In the genomic region with DNA sequence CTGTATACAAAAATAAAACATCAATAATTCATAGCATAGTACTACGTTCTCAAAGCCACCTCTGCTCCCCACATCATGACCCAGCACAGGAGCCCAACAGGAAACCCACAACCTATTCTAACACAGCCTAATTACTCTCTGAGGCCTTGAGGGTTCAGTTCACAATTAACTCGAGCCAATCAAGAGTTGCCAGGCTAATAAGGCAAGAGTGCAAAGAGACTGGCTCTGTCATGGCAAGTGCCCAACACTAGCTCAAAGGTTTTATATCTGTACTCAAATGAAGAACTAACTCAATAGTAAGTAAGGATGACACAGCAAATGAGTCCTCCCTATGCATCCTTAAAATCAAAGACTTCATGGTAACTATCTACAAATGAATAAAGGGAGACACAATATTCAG, we compare ENCODE assay signal across 28 mouse cellular contexts. TPM values are rescaled to one million over a fixed set of nuclear protein-coding genes. Genes with fewer than 3 reads are reported as not detected.
"Had no signal": no experiment of that assay in that cellular context is flagged by ENCODE, and none has a peak within 500 bp of the region (broad histone marks: within the 10 kb centered on the region; RNA-seq: fewer than 3 reads in every experiment).

No protein-coding gene starts in this region.

- ATAC-seq: hindbrain, embryonic 16.5 days; inflammation-experienced regulatory T-cells, adult 6 months; intestine, embryonic 15.5 days; intestine, postnatal 0 days had no signal

- H3K27me3 ChIP-seq: heart, embryonic 12.5 days; hindbrain, embryonic 12.5 days; intestine, embryonic 15.5 days; kidney, embryonic 15.5 days; limb, embryonic 12.5 days; liver, embryonic 13.5 days; liver, embryonic 15.5 days had no signal

- H3K9me3 ChIP-seq: heart, embryonic 10.5 days; heart, embryonic 12.5 days; hindbrain, embryonic 10.5 days; hindbrain, embryonic 12.5 days; intestine, embryonic 15.5 days; kidney, embryonic 15.5 days; limb, embryonic 10.5 days; limb, embryonic 12.5 days; liver, embryonic 13.5 days; liver, embryonic 15.5 days had no signal

- H3K4me1 ChIP-seq: heart, embryonic 10.5 days; hindbrain, embryonic 10.5 days; hindbrain, embryonic 12.5 days; intestine, embryonic 15.5 days; kidney, embryonic 15.5 days; limb, embryonic 10.5 days; limb, embryonic 12.5 days; liver, embryonic 13.5 days; liver, embryonic 15.5 days had no signal

- H3K27ac ChIP-seq: gastrocnemius, adult 2 months; heart, embryonic 10.5 days; hindbrain, embryonic 10.5 days; hindbrain, embryonic 12.5 days; hindbrain, embryonic 14.5 days; intestine, embryonic 15.5 days; kidney, embryonic 15.5 days; left cerebral cortex, adult 2 months; limb, embryonic 10.5 days; limb, embryonic 12.5 days; liver, embryonic 13.5 days; liver, embryonic 15.5 days had no signal

- H3K4me2 ChIP-seq: heart, embryonic 12.5 days; hindbrain, embryonic 12.5 days; hindbrain, embryonic 14.5 days; intestine, embryonic 15.5 days; kidney, embryonic 15.5 days; limb, embryonic 12.5 days; liver, embryonic 11.5 days; liver, embryonic 13.5 days; liver, embryonic 15.5 days had no signal

- H3K9ac ChIP-seq: heart, embryonic 12.5 days; hindbrain, embryonic 12.5 days; hindbrain, embryonic 14.5 days; intestine, embryonic 15.5 days; kidney, embryonic 15.5 days; limb, embryonic 12.5 days; liver, embryonic 13.5 days; liver, embryonic 15.5 days had no signal

- H3K4me3 ChIP-seq: gastrocnemius, adult 2 months; heart, embryonic 10.5 days; heart, embryonic 12.5 days; hindbrain, embryonic 10.5 days; hindbrain, embryonic 12.5 days; intestine, embryonic 15.5 days; kidney, embryonic 15.5 days; left cerebral cortex, adult 2 months; limb, embryonic 10.5 days; limb, embryonic 12.5 days; liver, embryonic 13.5 days; liver, embryonic 15.5 days had no signal

- DNase-seq: gastrocnemius, adult 2 months; gastrocnemius, postnatal 10 days; gastrocnemius, postnatal 25 days; heart, adult 18-20 months; heart, postnatal 10 days; heart, postnatal 4 days; kidney, postnatal 10 days; kidney, postnatal 4 days; layer of hippocampus, adult 9-11 months; liver; liver, embryonic 13.5 days had no signal

RNA-seq across cellular contexts. Expression of a gene that starts 27.6 kb away (rescaled TPM):
- total RNA-seq: granulocyte monocyte progenitor cell, adult 5-6 weeks had no signal
- polyA plus RNA-seq: heart, embryonic 12.5 days; heart, embryonic 14.5 days; hindbrain, embryonic 12.5 days; hindbrain, embryonic 14.5 days; hindbrain, embryonic 16.5 days; inflammation-experienced regulatory T-cells, adult 6 months; limb, embryonic 10.5 days; limb, embryonic 12.5 days had no signal

RNA-seq across cellular contexts. Expression of a gene that starts 31.4 kb away (rescaled TPM):
- total RNA-seq: granulocyte monocyte progenitor cell, adult 5-6 weeks had no signal
